Mouse (Mus musculus) myocyte (in vitro differentiated cells): ENCODE results near the gene Man2a1.

ENCODE experiments used
- CEBPB ChIP-seq: IDR thresholded peaks from 2 replicates; pipeline ENCODE4 v1.6.1; 2011; ENCODE audit warnings: mild to moderate bottlenecking, moderate library complexity; ENCODE audit not compliant: poor library complexity, insufficient read depth, severe bottlenecking
- MYOG ChIP-seq, 3 experiments: IDR thresholded peaks; one replicate each; pipeline ENCODE4 v1.6.1; 2011; ENCODE audit warnings: control low read depth in 2 of 3, low read depth in 2 of 3, mild to moderate bottlenecking in 2 of 3; ENCODE audit not compliant: insufficient read length in 2 of 3, control insufficient read depth in 1 of 3, insufficient read depth in 1 of 3
- REST ChIP-seq: IDR thresholded peaks from one replicate; pipeline ENCODE4 v1.6.1; 2011; ENCODE audit warnings: mild to moderate bottlenecking, control low read depth, moderate library complexity; ENCODE audit not compliant: insufficient read depth, insufficient read length

DNA sequence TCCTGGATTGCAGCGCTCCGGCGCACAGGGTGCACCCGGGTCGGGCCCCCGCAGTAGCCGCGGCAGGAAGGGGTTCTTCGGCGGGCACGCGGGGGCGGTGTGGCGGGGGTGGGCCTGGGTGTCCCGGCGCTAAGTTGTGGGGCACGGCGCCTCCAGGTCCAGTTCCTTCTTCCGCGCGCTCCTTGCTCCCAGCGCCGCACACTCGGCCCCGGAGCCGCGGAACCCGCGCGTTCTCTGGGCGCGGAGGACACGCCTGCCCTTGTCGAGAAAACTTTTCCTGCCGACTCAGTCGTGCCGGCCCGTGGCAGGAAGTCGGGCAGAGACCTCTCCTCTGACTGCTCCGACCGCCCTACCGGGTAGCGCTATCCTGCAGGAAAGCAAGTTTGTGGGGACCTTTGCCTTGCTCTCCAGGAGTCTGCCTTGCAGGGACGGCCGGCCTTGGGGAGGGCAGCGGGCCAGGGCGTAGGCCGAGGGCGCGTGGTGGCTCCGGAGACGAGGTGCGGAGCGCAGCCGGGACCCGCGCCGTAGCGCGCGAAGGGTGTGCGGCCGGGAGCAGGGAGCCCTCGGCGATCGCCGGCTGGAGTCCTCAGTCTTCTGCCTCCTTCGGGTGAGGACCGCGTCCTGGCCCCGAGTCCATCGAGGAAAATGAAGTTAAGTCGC is 685 bp downstream of the Man2a1 start:
- no peak for TF ChIP-seq CEBPB
- peak in 1 of 3 experiments; percentile 11 for TF ChIP-seq MYOG (IDR thresholded peaks at IDR 0.05; ENCODE audit: control insufficient read depth in 1 of 3, insufficient read depth in 1 of 3, insufficient read length in 2 of 3, low read depth in 2 of 3)
- no peak for TF ChIP-seq REST
